ENCODE assay signal across 10 mouse cellular contexts in genomic region chr5:129761865-129762540, GRCm38 (mm10). TPM values are rescaled to one million over a fixed set of nuclear protein-coding genes. Genes with fewer than 3 reads are reported as not detected.
A peak's percentile ranks its signal among the peaks of the same experiment; 100 is the strongest.
DNase-seq lines count a peak whose midpoint lies in the region; ATAC-seq and TF ChIP-seq lines count a peak whose summit lies in the region.
"Had no signal": no experiment of that assay in that cellular context is flagged by ENCODE, and none has a peak within 500 bp of the region (broad histone marks: within the 10 kb centered on the region; RNA-seq: fewer than 3 reads in every experiment).

No protein-coding gene starts in this region.

- H3K9ac ChIP-seq in kidney, embryonic 16.5 days (replicated peaks; ENCODE audit: low read length), result no peak overlapping the region

- H3K4me2 ChIP-seq in kidney, embryonic 16.5 days (replicated peaks; ENCODE audit: low read depth, low read length), result no peak overlapping the region

- no peaks in the 10 kb centered on the region for H3K9me3 ChIP-seq in kidney, embryonic 16.5 days (ENCODE audit: low read length)
- H3K9me3 ChIP-seq: G1E had no signal

- H3K27ac ChIP-seq in kidney, embryonic 16.5 days (ENCODE audit: low read length), result peak overlapping the region; percentile 89
- no peak overlapping the region for H3K27ac ChIP-seq in kidney, adult 2 months (ENCODE audit: insufficient read depth, low read depth, low read length)

- TF ChIP-seq POLR2A in kidney, adult 2 months (IDR thresholded peaks at IDR 0.05; ENCODE audit: low read depth, low read length), result no peak

- ATAC-seq in kidney, embryonic 16.5 days (ENCODE audit: low FRiP score, low TSS enrichment), result peak; percentile 94
- no peak for ATAC-seq in monocyte, adult 5-6 weeks (replicated peaks; ENCODE audit: insufficient number of reproducible peaks, low FRiP score, low TSS enrichment, poor library complexity, severe bottlenecking)

- whole genome bisulfite sequencing in kidney, embryonic 16.5 days, result 58% methylated on average over 18 of the region's 18 CpGs
- WGBS in kidney, adult 2 months, result 65% methylated on average over 18 of the region's 18 CpGs

- intact Hi-C loops in left cerebral cortex, postnatal 25 days (cut with DNase I), result no loop called here

- H3K4me3 ChIP-seq in kidney, embryonic 16.5 days (ENCODE audit: low read length), result no peak overlapping the region
- H3K4me3 ChIP-seq in kidney, adult 2 months (ENCODE audit: insufficient read depth, low read depth, low read length), result no peak overlapping the region

- peaks cover 20% of the 10 kb centered on the region; the same call in 1 of the 2 replicates for H3K4me1 ChIP-seq in kidney, embryonic 16.5 days (ENCODE audit: insufficient read depth, low read length)
- peaks cover 12% of the 10 kb centered on the region for H3K4me1 ChIP-seq in kidney, adult 2 months (ENCODE audit: control insufficient read depth, insufficient read depth, low read length)

- no peak for DNase-seq in kidney, adult 2 months
- peak; percentile 24 to 59 for DNase-seq in frontal cortex, postnatal 36 days (ENCODE audit: low spot score in 2 of 2)
- DNase-seq in left cerebral cortex, postnatal 25 days (ENCODE audit: low spot score in 2 of 2), result peak; percentile 27 to 50
- peak; percentile 33 for DNase-seq in right cerebral cortex, postnatal 4 days
- DNase-seq in adrenal gland, postnatal 10 days, result no peak
- DNase-seq in lung, postnatal 36 days, result no peak

- TF ChIP-seq CTCF in kidney, adult 2 months (conservative IDR thresholded peaks at IDR 0.05; ENCODE audit: insufficient read depth, insufficient read length, low read depth, low read length), result no peak

- no peaks in the 10 kb centered on the region for H3K27me3 ChIP-seq in kidney, embryonic 16.5 days (ENCODE audit: insufficient read depth, low read length)
- no peaks in the 10 kb centered on the region for H3K27me3 ChIP-seq in kidney, adult 2 months (replicated peaks; ENCODE audit: control insufficient read depth, insufficient read depth, low read length)

- peaks cover 19% of the 10 kb centered on the region for H3K36me3 ChIP-seq in kidney, embryonic 16.5 days (ENCODE audit: insufficient read depth, low read length)
- no peaks in the 10 kb centered on the region for H3K36me3 ChIP-seq in kidney, adult 2 months (ENCODE audit: control insufficient read depth, insufficient read depth, low read length)

RNA-seq across cellular contexts. Expression of gene Psph, which starts 25.2 kb away (rescaled TPM):
- 60.9 and 61.0 TPM in 2 replicates for polyA plus RNA-seq in kidney, embryonic 16.5 days (2015; fragmentation: Nextera tagmentation; extraction: Ambion mirVana)
- polyA plus RNA-seq in kidney, adult 2 months (2012; rRNA removed), result 37.6 and 42.8 TPM in 2 replicates
- 10 to 100 TPM; 21.8 to 23.5 TPM for total RNA-seq in left cerebral cortex, postnatal 25 days (2021)
- total RNA-seq in adrenal gland, postnatal 10 days (2021), result 10 to 100 TPM; 25.2 to 28.4 TPM
- 6.7 to 17.3 TPM (median 10.8 TPM) in 3 replicates for total RNA-seq in monocyte, adult 5-6 weeks (2017)

RNA-seq across cellular contexts. Expression of gene Nipsnap2, which starts 37.1 kb away (rescaled TPM):
- 152 and 161 TPM in 2 replicates for polyA plus RNA-seq in kidney, embryonic 16.5 days (2015; fragmentation: Nextera tagmentation; extraction: Ambion mirVana)
- 77.0 and 89.8 TPM in 2 replicates for polyA plus RNA-seq in kidney, adult 2 months (2012; rRNA removed)
- 10 to 100 TPM; 76.9 to 79.4 TPM for total RNA-seq in left cerebral cortex, postnatal 25 days (2021)
- total RNA-seq in adrenal gland, postnatal 10 days (2021), result 100 to 1,000 TPM; 125 to 184 TPM
- total RNA-seq in monocyte, adult 5-6 weeks (2017), result 22.3 to 33.3 TPM (median 24.7 TPM) in 3 replicates

RNA-seq across cellular contexts. Expression of gene Mrps17, which starts 46.7 kb away (rescaled TPM):
- 198 and 203 TPM in 2 replicates for polyA plus RNA-seq in kidney, embryonic 16.5 days (2015; fragmentation: Nextera tagmentation; extraction: Ambion mirVana)
- 91.8 and 128 TPM in 2 replicates for polyA plus RNA-seq in kidney, adult 2 months (2012; rRNA removed)
- 10 to 100 TPM; 80.0 to 87.2 TPM for total RNA-seq in left cerebral cortex, postnatal 25 days (2021)
- total RNA-seq in adrenal gland, postnatal 10 days (2021), result 100 to 1,000 TPM in 1 of 2 experiments, 10 to 100 TPM in 1; 94.3 to 101 TPM
- total RNA-seq in monocyte, adult 5-6 weeks (2017), result 34.6 to 75.1 TPM (median 51.6 TPM) in 3 replicates

RNA-seq across cellular contexts. Expression of gene Sept14, which starts 53.7 kb away (rescaled TPM):
- polyA plus RNA-seq in kidney, embryonic 16.5 days (2015; fragmentation: Nextera tagmentation; extraction: Ambion mirVana), result not detected in 2 replicates
- not detected in 2 replicates for polyA plus RNA-seq in kidney, adult 2 months (2012; rRNA removed)
- total RNA-seq in left cerebral cortex, postnatal 25 days (2021), result not detected
- total RNA-seq in adrenal gland, postnatal 10 days (2021), result not detected
- not detected in 3 replicates for total RNA-seq in monocyte, adult 5-6 weeks (2017)
- total RNA-seq: G1E had no signal
- polyA plus RNA-seq: G1E; heart, postnatal 0 days had no signal

Comparison
In these comparisons a context has a peak if more than half of its experiments do, and no peak if none do; other contexts are left out.
1. DNase-seq: peak in frontal cortex, postnatal 36 days (2 of 2), left cerebral cortex, postnatal 25 days (2 of 2) and right cerebral cortex, postnatal 4 days (single experiment); none in kidney, adult 2 months (single experiment), adrenal gland, postnatal 10 days (single experiment) and lung, postnatal 36 days (single experiment).